Mouse (Mus musculus): ENCODE data around the gene Dleu7. TPM values are rescaled to one million over a fixed set of nuclear protein-coding genes. Genes with fewer than 3 reads are reported as not detected.

Dleu7 gene
- total and polyA plus RNA-seq, 3 experiments = not detected

DNA sequence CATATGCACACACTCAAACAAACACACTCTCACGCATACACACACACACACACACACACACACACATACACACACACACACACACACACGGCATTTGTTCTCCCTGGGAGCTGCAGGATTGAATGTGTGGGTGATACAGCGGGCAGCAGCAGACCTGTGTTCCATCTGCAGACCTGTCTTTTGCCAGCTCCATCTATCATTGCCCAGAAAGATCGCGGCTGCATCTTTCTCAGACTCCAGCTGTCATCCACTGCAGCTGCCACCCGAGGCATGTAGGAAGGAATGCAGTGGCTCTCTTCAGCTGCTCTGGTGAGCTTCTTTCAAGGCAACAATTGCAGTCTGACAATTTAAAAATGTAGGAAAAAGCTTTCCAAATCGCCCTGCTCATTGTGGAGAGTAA lies 56.9 kb downstream of the Dleu7 start:
- Histone ChIP-seq H3K36me3 (ENCODE audit: control insufficient read depth in 1 of 2, insufficient read depth in 2 of 2, low read length in 2 of 2) (no peaks in the 10 kb centered on the region), H3K4me1 (ENCODE audit: control insufficient read depth in 1 of 2, insufficient read depth in 2 of 2, low read length in 2 of 2) (no peaks in the 10 kb centered on the region), H3K9ac (ENCODE audit: control insufficient read depth, low read depth, low read length, poor library complexity, severe bottlenecking) (no peak overlapping the region), H3K9me3 (replicated peaks; ENCODE audit: insufficient read depth, low read length) (no peaks in the 10 kb centered on the region), H3K27me3 (ENCODE audit: control insufficient read depth in 1 of 2, insufficient read depth in 2 of 2, low read length in 2 of 2) (peaks cover 2 to 3% of the 10 kb centered on the region in 2 experiments; a peak in 1 of 4 replicates), H3K79me2 (ENCODE audit: control insufficient read depth, insufficient read depth, low read length, poor library complexity) (no peaks in the 10 kb centered on the region), H3K4me3 (ENCODE audit: control insufficient read depth in 1 of 2, insufficient read depth in 1 of 2, low read depth in 2 of 2, low read length in 2 of 2) (no peak overlapping the region), H3K27ac (ENCODE audit: control insufficient read depth, low read depth, low read length) (no peak overlapping the region)
- DNase-seq (ENCODE audit: low read depth, low spot score) = no peak
- no peak for TF ChIP-seq MYB (IDR thresholded peaks at IDR 0.05; ENCODE audit: low read depth, low read length)
- TF ChIP-seq MXI1 (IDR thresholded peaks at IDR 0.05; ENCODE audit: low read depth, low read length) = no peak
- no peak for TF ChIP-seq ETS1 (IDR thresholded peaks at IDR 0.05; ENCODE audit: low read depth, low read length)
- no peak for TF ChIP-seq GABPA (IDR thresholded peaks at IDR 0.05; ENCODE audit: low read depth, low read length)
- no peak for TF ChIP-seq EP300 (IDR thresholded peaks at IDR 0.05; ENCODE audit: low read depth in 1 of 2, low read length in 2 of 2)
- TF ChIP-seq ZMIZ1 (IDR thresholded peaks at IDR 0.05; ENCODE audit: low read depth, low read length) = no peak
- TF ChIP-seq GATA1 (IDR thresholded peaks at IDR 0.05; ENCODE audit: low read depth, low read length) = no peak
- no peak for TF ChIP-seq SMC3 (IDR thresholded peaks at IDR 0.05; ENCODE audit: low read depth, low read length)
- TF ChIP-seq CHD2 (IDR thresholded peaks at IDR 0.05; ENCODE audit: low read length) = no peak
- TF ChIP-seq MAZ (IDR thresholded peaks at IDR 0.05; ENCODE audit: low read depth, low read length) = no peak

DNA sequence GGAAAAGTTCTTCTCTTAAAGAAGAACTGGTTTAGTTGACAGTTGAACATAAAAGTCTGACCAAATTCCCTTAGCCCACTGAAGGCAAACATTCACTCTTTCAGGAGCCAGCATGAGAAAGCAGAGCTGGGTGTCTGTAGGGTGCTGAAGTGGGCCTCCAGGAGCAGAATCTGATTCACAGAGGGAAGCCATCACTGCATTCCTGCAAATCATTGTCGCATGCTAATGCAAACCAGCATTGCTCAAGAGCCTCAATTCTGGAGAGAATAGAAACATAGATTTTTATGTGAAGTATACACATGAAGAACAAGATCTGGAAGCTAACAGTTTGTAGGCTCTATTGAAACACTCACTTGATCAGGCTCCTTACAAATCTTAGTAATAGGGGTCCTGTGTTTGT lies 57.6 kb downstream of the Dleu7 start:
- Histone ChIP-seq H3K9ac (ENCODE audit: control insufficient read depth, low read depth, low read length, poor library complexity, severe bottlenecking) (no peak overlapping the region), H3K4me1 (ENCODE audit: control insufficient read depth in 1 of 2, insufficient read depth in 2 of 2, low read length in 2 of 2) (no peaks in the 10 kb centered on the region), H3K9me3 (replicated peaks; ENCODE audit: insufficient read depth, low read length) (no peaks in the 10 kb centered on the region), H3K27me3 (ENCODE audit: control insufficient read depth in 1 of 2, insufficient read depth in 2 of 2, low read length in 2 of 2) (peaks cover 2 to 3% of the 10 kb centered on the region in 2 experiments; a peak in 1 of 4 replicates), H3K27ac (ENCODE audit: control insufficient read depth, low read depth, low read length) (no peak overlapping the region), H3K79me2 (ENCODE audit: control insufficient read depth, insufficient read depth, low read length, poor library complexity) (no peaks in the 10 kb centered on the region), H3K36me3 (ENCODE audit: control insufficient read depth in 1 of 2, insufficient read depth in 2 of 2, low read length in 2 of 2) (no peaks in the 10 kb centered on the region), H3K4me3 (ENCODE audit: control insufficient read depth in 1 of 2, insufficient read depth in 1 of 2, low read depth in 2 of 2, low read length in 2 of 2) (no peak overlapping the region)
- DNase-seq (ENCODE audit: low read depth, low spot score) = no peak
- TF ChIP-seq NRF1 (IDR thresholded peaks at IDR 0.05; ENCODE audit: insufficient read depth, low read depth, low read length, poor library complexity, severe bottlenecking) = no peak
- no peak for TF ChIP-seq CTCF (IDR thresholded peaks at IDR 0.05 in 2 of 3, conservative IDR thresholded peaks at IDR 0.05 in 1 of 3; ENCODE audit: control insufficient read depth in 1 of 3, insufficient read depth in 1 of 3, low read depth in 2 of 3, low read length in 3 of 3, poor library complexity in 1 of 3, severe bottlenecking in 1 of 3)
- no peak for TF ChIP-seq HCFC1 (IDR thresholded peaks at IDR 0.05; ENCODE audit: low read depth, low read length)
- no peak for TF ChIP-seq RCOR1 (IDR thresholded peaks at IDR 0.05; ENCODE audit: low read depth, low read length)
- TF ChIP-seq USF2 (IDR thresholded peaks at IDR 0.05; ENCODE audit: borderline replicate concordance in 1 of 2, insufficient read depth in 1 of 2, low read depth in 1 of 2, low read length in 2 of 2) = no peak
- TF ChIP-seq MAFK (IDR thresholded peaks at IDR 0.05; ENCODE audit: borderline replicate concordance, low read depth, low read length) = no peak
- no peak for TF ChIP-seq MAZ (IDR thresholded peaks at IDR 0.05; ENCODE audit: low read depth, low read length)
- TF ChIP-seq TBP (IDR thresholded peaks at IDR 0.05; ENCODE audit: low read depth, low read length) = no peak
- no peak for TF ChIP-seq ZC3H11A (IDR thresholded peaks at IDR 0.05; ENCODE audit: low read depth, low read length)
- TF ChIP-seq RAD21 (IDR thresholded peaks at IDR 0.05; ENCODE audit: low read depth, low read length) = no peak
- TF ChIP-seq EP300 (IDR thresholded peaks at IDR 0.05; ENCODE audit: low read depth in 1 of 2, low read length in 2 of 2) = no peak
- no peak for TF ChIP-seq ELF1 (IDR thresholded peaks at IDR 0.05; ENCODE audit: low read depth, low read length)

Measured in MEL (cell line).